Mouse (Mus musculus): ENCODE measurements at regions not wholly inside any gene's neighbourhood (a gene's known extent, or its start where the extent isn't known, plus 50 kb on each side); places are given as distances from the start of the nearest gene placed in this dataset.

DNA sequence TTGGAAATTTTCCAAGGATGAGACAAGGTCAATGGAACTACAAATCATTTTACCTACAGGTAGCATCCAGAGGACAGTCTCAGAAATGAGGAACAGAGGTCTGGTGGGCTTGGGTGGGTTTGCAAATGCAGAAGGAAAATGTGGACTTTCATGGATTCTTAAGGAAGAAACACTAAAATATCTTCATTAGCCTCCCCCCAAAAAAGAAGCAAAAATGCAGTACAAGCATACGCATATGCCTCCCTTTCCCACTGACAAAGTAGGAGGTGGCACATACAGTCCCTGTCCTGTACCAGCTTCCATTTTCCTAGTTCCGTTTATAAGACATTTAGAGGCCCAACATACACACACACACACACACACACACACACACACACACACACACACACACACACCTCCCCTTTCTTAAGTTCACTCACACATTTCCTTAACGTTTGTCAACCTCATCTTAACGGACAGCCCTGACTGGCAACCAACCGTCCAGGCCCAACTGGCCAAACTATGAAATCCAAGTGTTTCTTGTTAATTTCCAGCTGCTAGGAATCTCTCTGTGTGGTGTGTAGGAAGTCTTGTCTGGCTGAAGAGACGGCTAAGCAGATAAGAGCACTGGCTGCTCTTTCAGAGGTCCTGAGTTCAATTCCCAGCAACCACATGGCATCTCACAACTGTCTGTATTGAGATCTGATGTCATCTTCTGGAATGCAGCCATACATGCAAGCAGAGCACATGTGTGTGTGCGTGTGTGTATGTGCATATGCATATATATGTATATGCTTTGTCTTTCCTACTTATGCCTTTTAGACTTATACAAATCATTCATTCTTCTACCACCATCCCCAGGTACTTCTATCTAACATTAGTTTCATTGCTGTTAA is 206.6 kb upstream of the Hnrnpa3 start (continued):
- TF ChIP-seq ZMIZ1 (IDR thresholded peaks at IDR 0.05; ENCODE audit: low read depth, low read length) (no peak), TAL1 (IDR thresholded peaks at IDR 0.05; ENCODE audit: low read length) (no peak), UBTF (IDR thresholded peaks at IDR 0.05; ENCODE audit: borderline replicate concordance, insufficient read depth, low read depth, low read length) (no peak), JUND (IDR thresholded peaks at IDR 0.05; ENCODE audit: low read depth, low read length) (no peak), MEF2A (IDR thresholded peaks at IDR 0.05; ENCODE audit: extremely low read depth, insufficient replicate concordance, low read depth, low read length, poor library complexity, severe bottlenecking) (no peak), MAZ (IDR thresholded peaks at IDR 0.05; ENCODE audit: low read depth, low read length) (no peak), NRF1 (IDR thresholded peaks at IDR 0.05; ENCODE audit: insufficient read depth, low read depth, low read length, poor library complexity, severe bottlenecking) (no peak), POLR2AphosphoS5 (IDR thresholded peaks at IDR 0.05; ENCODE audit: borderline replicate concordance, low read depth, low read length) (no peak), POLR2A (IDR thresholded peaks at IDR 0.05; ENCODE audit: control insufficient read depth in 1 of 2, insufficient read depth in 1 of 2, low read depth in 1 of 2, low read length in 2 of 2, poor library complexity in 1 of 2) (peak; percentile 34 to 38; a peak in 1 of 4 replicates), CTCF (IDR thresholded peaks at IDR 0.05 in 2 of 3, conservative IDR thresholded peaks at IDR 0.05 in 1 of 3; ENCODE audit: control insufficient read depth in 1 of 3, insufficient read depth in 1 of 3, low read depth in 2 of 3, low read length in 3 of 3, poor library complexity in 1 of 3, severe bottlenecking in 1 of 3) (no peak), NELFE (IDR thresholded peaks at IDR 0.05; ENCODE audit: low read depth, low read length) (no peak; the same call in 1 of the 2 replicates), CHD1 (IDR thresholded peaks at IDR 0.05; ENCODE audit: low read depth, low read length) (peak; percentile 97), ZC3H11A (IDR thresholded peaks at IDR 0.05; ENCODE audit: low read depth, low read length) (no peak), KAT2A (conservative IDR thresholded peaks at IDR 0.05; ENCODE audit: low read depth, low read length) (no peak; the same call in 1 of the 2 replicates), EP300 (IDR thresholded peaks at IDR 0.05; ENCODE audit: low read depth in 1 of 2, low read length in 2 of 2) (peak; percentile 31 to 74; a peak in 3 of 4 replicates), GATA1 (IDR thresholded peaks at IDR 0.05; ENCODE audit: low read depth, low read length) (peak; percentile 38; the same call in 1 of the 2 replicates)

DNA sequence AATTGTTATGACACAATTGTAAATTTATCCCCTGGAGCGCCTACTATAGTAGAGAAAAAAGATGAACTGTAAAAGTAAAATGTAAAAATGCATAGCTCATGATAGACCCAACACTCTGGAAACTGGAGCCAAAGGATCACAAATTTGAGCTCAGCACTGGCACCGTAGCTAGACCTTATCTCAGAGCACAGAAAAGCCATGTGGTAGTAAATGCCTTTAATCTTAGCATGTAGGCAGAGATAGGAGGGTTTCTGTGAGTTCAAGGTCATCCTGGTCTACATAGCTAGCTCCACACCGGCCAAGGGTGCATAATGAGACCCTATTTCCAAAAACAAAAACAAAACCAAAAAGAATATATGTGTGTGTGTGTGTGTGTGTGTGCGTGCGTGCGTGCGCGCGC is 203.6 kb upstream of the Hnrnpa3 start:
- Histone ChIP-seq H3K27me3 (ENCODE audit: control insufficient read depth in 1 of 2, insufficient read depth in 2 of 2, low read length in 2 of 2) (no peaks in the 10 kb centered on the region), H3K9ac (ENCODE audit: control insufficient read depth, low read depth, low read length, poor library complexity, severe bottlenecking) (no peak overlapping the region), H3K36me3 (ENCODE audit: control insufficient read depth in 1 of 2, insufficient read depth in 2 of 2, low read length in 2 of 2) (peaks cover 0 to 75% of the 10 kb centered on the region in 2 experiments; a peak in 2 of 4 replicates), H3K9me3 (replicated peaks; ENCODE audit: insufficient read depth, low read length) (no peaks in the 10 kb centered on the region), H3K4me3 (ENCODE audit: control insufficient read depth in 1 of 2, insufficient read depth in 1 of 2, low read depth in 2 of 2, low read length in 2 of 2) (no peak overlapping the region), H3K27ac (ENCODE audit: control insufficient read depth, low read depth, low read length) (peak overlapping the region; percentile 88), H3K4me1 (ENCODE audit: control insufficient read depth in 1 of 2, insufficient read depth in 2 of 2, low read length in 2 of 2) (peaks cover 69 to 77% of the 10 kb centered on the region in 2 experiments), H3K79me2 (ENCODE audit: control insufficient read depth, insufficient read depth, low read length, poor library complexity) (peaks cover 2% of the 10 kb centered on the region; the same call in 1 of the 2 replicates)
- DNase-seq (ENCODE audit: low read depth, low spot score): peak; percentile 68
- 0 out of 2 replicates have a peak, but pooled peaks have one; percentile 20 for TF ChIP-seq TBP (IDR thresholded peaks at IDR 0.05; ENCODE audit: low read depth, low read length)
- TF ChIP-seq MAX (IDR thresholded peaks at IDR 0.05; ENCODE audit: low read length): peak; percentile 66
- TF ChIP-seq POLR2A (IDR thresholded peaks at IDR 0.05; ENCODE audit: control insufficient read depth in 1 of 2, insufficient read depth in 1 of 2, low read depth in 1 of 2, low read length in 2 of 2, poor library complexity in 1 of 2): no peak
- TF ChIP-seq GATA1 (IDR thresholded peaks at IDR 0.05; ENCODE audit: low read depth, low read length): peak; percentile 91
- no peak for TF ChIP-seq CHD2 (IDR thresholded peaks at IDR 0.05; ENCODE audit: low read length)
- no peak for TF ChIP-seq BHLHE40 (IDR thresholded peaks at IDR 0.05; ENCODE audit: borderline replicate concordance, low read depth, low read length)
- peak; percentile 77 for TF ChIP-seq ETS1 (IDR thresholded peaks at IDR 0.05; ENCODE audit: low read depth, low read length)
- peak; percentile 57 for TF ChIP-seq TAL1 (IDR thresholded peaks at IDR 0.05; ENCODE audit: low read length)
- TF ChIP-seq CTCF (IDR thresholded peaks at IDR 0.05 in 2 of 3, conservative IDR thresholded peaks at IDR 0.05 in 1 of 3; ENCODE audit: control insufficient read depth in 1 of 3, insufficient read depth in 1 of 3, low read depth in 2 of 3, low read length in 3 of 3, poor library complexity in 1 of 3, severe bottlenecking in 1 of 3): no peak
- TF ChIP-seq HCFC1 (IDR thresholded peaks at IDR 0.05; ENCODE audit: low read depth, low read length): no peak
- peak; percentile 88 for TF ChIP-seq TCF12 (IDR thresholded peaks at IDR 0.05; ENCODE audit: low read depth, low read length)
- no peak for TF ChIP-seq E2F4 (IDR thresholded peaks at IDR 0.05; ENCODE audit: borderline replicate concordance, low read depth, low read length)
- TF ChIP-seq ZKSCAN1 (IDR thresholded peaks at IDR 0.05; ENCODE audit: low read depth, low read length): no peak
- TF ChIP-seq CHD1 (IDR thresholded peaks at IDR 0.05; ENCODE audit: low read depth, low read length): no peak
- peak; percentile 73 to 84 for TF ChIP-seq EP300 (IDR thresholded peaks at IDR 0.05; ENCODE audit: low read depth in 1 of 2, low read length in 2 of 2)
- no peak for TF ChIP-seq RCOR1 (IDR thresholded peaks at IDR 0.05; ENCODE audit: low read depth, low read length)

Measured in MEL (cell line).